Mouse (Mus musculus) gastrocnemius, postnatal 25 days (tissue): ENCODE data around the gene Gm13694. TPM values are rescaled to one million over a fixed set of nuclear protein-coding genes. Genes with fewer than 3 reads are reported as not detected.
A peak's percentile ranks its signal among the peaks of the same experiment; 100 is the strongest.

Experiments used
- DNase-seq: peaks from one replicate; pipeline ENCODE4 v3.0.0; 2022
- total RNA-seq, 2 experiments: library from RNA; stranded (reverse); gene quantifications; 1 replicate in 1 of 2; 2 replicates in 1 of 2; pipeline ENCODE4 v1.2.3; 2021

Gene Gm13694
- total RNA-seq, 2 experiments from 2014 or later = 0.64 to 0.70 TPM

- peak; percentile 67 for DNase-seq
Observed at GRCm38 (mm10) chr2:84025217-84025616, 46.5 kb downstream of the Gm13694 start.

Other genes starting within 250 kb of the Gm13694 start
- 1 to 10 TPM; 1.2 to 3.1 TPM for gene Fam171b, start 166.3 kb upstream of the Gm13694 start, total RNA-seq
- not detected for gene Zswim2, start 37.7 kb upstream of the Gm13694 start, total RNA-seq
- under 1 TPM; 0.64 to 0.70 TPM for gene Gm13698, start 23.2 kb upstream of the Gm13694 start, total RNA-seq
- gene Gm13693, start 17.4 kb upstream of the Gm13694 start, total RNA-seq = under 1 TPM; 0.64 to 0.70 TPM
- under 1 TPM in 1 of 2 experiments, not detected in 1; 0.70 TPM for gene Gm13695, start 11.6 kb upstream of the Gm13694 start, total RNA-seq
- gene Gm13696, start 5.8 kb upstream of the Gm13694 start, total RNA-seq = under 1 TPM; 0.64 to 0.70 TPM
- under 1 TPM; 0.64 to 0.70 TPM for gene Gm13697, start 5.8 kb downstream of the Gm13694 start, total RNA-seq
- gene Gm13691, start 11.6 kb downstream of the Gm13694 start, total RNA-seq = under 1 TPM; 0.64 to 0.70 TPM